Mouse (Mus musculus) cerebellum, adult 2 months (tissue): ENCODE results near the gene Gm21985. TPM values are rescaled to one million over a fixed set of nuclear protein-coding genes. Genes with fewer than 3 reads are reported as not detected.

ENCODE experiments used
- DNase-seq, 2 experiments: peaks; one replicate each; pipeline ENCODE4 v3.0.0; 2021
- H3K27ac ChIP-seq: fragments of 200-500 bp; 2 replicates; pipeline ENCODE4 v1.5.1; 2012; ENCODE audit warnings: low read length, control low read depth, inconsistent platforms; ENCODE audit not compliant: insufficient read depth
- H3K27me3 ChIP-seq: fragments of 200-500 bp; 2 replicates; pipeline ENCODE4 v1.6.1; 2012; ENCODE audit warnings: inconsistent platforms, mild to moderate bottlenecking, low read length, moderate library complexity; ENCODE audit not compliant: control insufficient read depth, insufficient read depth
- H3K4me1 ChIP-seq: fragments of 200-500 bp; 2 replicates; pipeline ENCODE4 v1.6.1; 2011; ENCODE audit warnings: low read length; ENCODE audit not compliant: control insufficient read depth, insufficient read depth
- H3K4me3 ChIP-seq: fragments of 200-500 bp; replicated peaks from 2 replicates; pipeline ENCODE3; 2011; ENCODE audit warnings: mild to moderate bottlenecking, low read depth, low read length, control low read depth; ENCODE audit not compliant: insufficient read depth
- CTCF ChIP-seq: fragments of 200-500 bp; IDR thresholded peaks from 2 replicates; pipeline ENCODE4 v1.5.1; 2011; ENCODE audit warnings: low read depth, mild to moderate bottlenecking, control low read depth, low read length, moderate library complexity, borderline replicate concordance; ENCODE audit not compliant: insufficient read depth
- POLR2A ChIP-seq: fragments of 200-500 bp; IDR thresholded peaks from 2 replicates; pipeline ENCODE4 v1.6.1; 2011; ENCODE audit warnings: low read length, control low read depth, borderline replicate concordance; ENCODE audit not compliant: insufficient read depth
- WGBS: fragments of 180-500 bp; shearing (Covaris S2); methylation state at CpG from one replicate; pipeline ENCODE4 v1.1.7; 2018; 5-methylcytosine and 5-hydroxymethylcytosine counted together
- polyA plus RNA-seq: library from polyadenylated mRNA; depleted of rRNA; stranded (reverse); fragments of >200 nt; gene quantifications from 2 replicates; pipeline ENCODE4 v1.2.3, GENCODE M21; 2012; rRNA removed

Gene Gm21985
- 0.19 TPM in 1 of 2 replicates, not detected in the other for polyA plus RNA-seq

GRCm38 (mm10) chr2:112266242-112266592 is at the start of gene Gm21985:
Gene Gm21985, plus strand, starts transcription at chr2:112266314.
- Histone ChIP-seq H3K4me1 (no peaks in the 10 kb centered on the region; the same call in 1 of the 2 replicates), H3K27me3 (no peaks in the 10 kb centered on the region), H3K27ac (peak within 1 kb of the TSS; percentile 73), H3K4me3 (peak within 1 kb of the TSS; percentile 76)
- TF ChIP-seq POLR2A (no peak), CTCF (no peak)
- peak in 1 of 2 experiments; percentile 57 for DNase-seq
- under 1% methylated on average over 11 of the region's 11 CpGs for WGBS

GRCm38 (mm10) chr2:112217614-112218013 is 48.5 kb upstream of the Gm21985 start:
- Histone ChIP-seq H3K27me3 (no peaks in the 10 kb centered on the region), H3K27ac (no peak overlapping the region), H3K4me3 (no peak overlapping the region), H3K4me1 (no peaks in the 10 kb centered on the region)
- 81% methylated on average over 6 of the region's 6 CpGs for WGBS
- no peak for DNase-seq
- TF ChIP-seq CTCF (no peak), POLR2A (no peak)

- H3K27ac ChIP-seq = no peak overlapping the region
- no peak for TF ChIP-seq POLR2A
- no peak for TF ChIP-seq CTCF
- no peaks in the 10 kb centered on the region for H3K27me3 ChIP-seq
- no peak overlapping the region for H3K4me3 ChIP-seq
- H3K4me1 ChIP-seq = no peaks in the 10 kb centered on the region
- WGBS = 90% methylated on average over 5 of the region's 5 CpGs
- no peak for DNase-seq
These were observed 45.2 kb upstream of the Gm21985 start for GRCm38 (mm10) chr2:112220880-112221279.

GRCm38 (mm10) chr2:112222607-112223006 is 43.5 kb upstream of the Gm21985 start:
- Histone ChIP-seq H3K4me1 (no peaks in the 10 kb centered on the region), H3K4me3 (no peak overlapping the region), H3K27me3 (no peaks in the 10 kb centered on the region), H3K27ac (no peak overlapping the region)
- DNase-seq = no peak
- 47% methylated on average over 5 of the region's 5 CpGs for WGBS
- TF ChIP-seq CTCF = no peak
- TF ChIP-seq POLR2A = no peak

GRCm38 (mm10) chr2:112224356-112224755 is 41.8 kb upstream of the Gm21985 start:
- no peak for TF ChIP-seq CTCF
- no peak for TF ChIP-seq POLR2A
- no peak for DNase-seq
- Histone ChIP-seq H3K27me3 (no peaks in the 10 kb centered on the region), H3K27ac (no peak overlapping the region), H3K4me3 (no peak overlapping the region), H3K4me1 (no peaks in the 10 kb centered on the region)
- 65% methylated on average over 4 of the region's 4 CpGs for WGBS

- Histone ChIP-seq H3K27me3 (no peaks in the 10 kb centered on the region), H3K4me1 (no peaks in the 10 kb centered on the region), H3K27ac (no peak overlapping the region), H3K4me3 (no peak overlapping the region)
- WGBS = 82% methylated on average over 1 of the region's 1 CpGs
- DNase-seq = no peak
- TF ChIP-seq POLR2A = no peak
- TF ChIP-seq CTCF = no peak
These were observed 33.5 kb upstream of the Gm21985 start for GRCm38 (mm10) chr2:112232623-112233022.

GRCm38 (mm10) chr2:112236620-112237019 is 29.5 kb upstream of the Gm21985 start:
- H3K27me3 ChIP-seq = no peaks in the 10 kb centered on the region
- 66% methylated on average over 2 of the region's 2 CpGs for WGBS
- no peak for TF ChIP-seq POLR2A
- no peak for DNase-seq
- H3K27ac ChIP-seq = no peak overlapping the region
- H3K4me1 ChIP-seq = peaks cover 2% of the 10 kb centered on the region; the same call in 1 of the 2 replicates
- no peak overlapping the region for H3K4me3 ChIP-seq

GRCm38 (mm10) chr2:112238006-112238405 is 28.1 kb upstream of the Gm21985 start:
- Histone ChIP-seq H3K27ac (no peak overlapping the region), H3K27me3 (no peaks in the 10 kb centered on the region), H3K4me3 (no peak overlapping the region), H3K4me1 (peaks cover 2% of the 10 kb centered on the region; the same call in 1 of the 2 replicates)
- WGBS = 26% methylated on average over 4 of the region's 4 CpGs
- DNase-seq = no peak
- TF ChIP-seq CTCF = no peak
- no peak for TF ChIP-seq POLR2A
